Mouse (Mus musculus) layer of hippocampus, adult 9-10 months (tissue): ENCODE measurements around the gene Galnt13.
A peak's percentile ranks its signal among the peaks of the same experiment; 100 is the strongest.
"Not testable (repeated sequence)": the region's sequence is repeated elsewhere in the genome, so short reads cannot be mapped to it uniquely, and the experiment has no call there.

Experiments used
- DNase-seq: peaks from one replicate; pipeline ENCODE4 v3.0.0; 2022; ENCODE audit warnings: low spot score

Gene Galnt13

GRCm38 (mm10) chr2:54435937-54436735 is at the start of gene Galnt13:
Gene Galnt13 (plus strand): TSS chr2:54436317.
- peak; percentile 27 for DNase-seq

GRCm38 (mm10) chr2:54431060-54431459 is 5.1 kb upstream of the Galnt13 start:
- no peak for DNase-seq

GRCm38 (mm10) chr2:54435380-54435779 is 737 bp upstream of the Galnt13 start:
- no peak for DNase-seq

- DNase-seq: peak; percentile 15
Observed at GRCm38 (mm10) chr2:54436736-54437500, 801 bp downstream of the Galnt13 start.

GRCm38 (mm10) chr2:54437501-54437830 is 1.3 kb downstream of the Galnt13 start:
- DNase-seq: no peak

GRCm38 (mm10) chr2:54442734-54443500 is 6.8 kb downstream of the Galnt13 start:
- DNase-seq: no peak

- DNase-seq: no peak
Observed at GRCm38 (mm10) chr2:54483426-54483825, 47.3 kb downstream of the Galnt13 start.

GRCm38 (mm10) chr2:54522989-54523388 is 86.9 kb downstream of the Galnt13 start:
- DNase-seq: no peak

- no peak for DNase-seq
Observed at GRCm38 (mm10) chr2:54527073-54527472, 91.0 kb downstream of the Galnt13 start.

GRCm38 (mm10) chr2:54558357-54559153 is 122.4 kb downstream of the Galnt13 start:
- peak; percentile 18 for DNase-seq

GRCm38 (mm10) chr2:54565068-54565467 is 129.0 kb downstream of the Galnt13 start:
- no peak for DNase-seq

GRCm38 (mm10) chr2:54567186-54567585 is 131.1 kb downstream of the Galnt13 start:
- DNase-seq: no peak

GRCm38 (mm10) chr2:54567632-54568031 is 131.5 kb downstream of the Galnt13 start:
- no peak for DNase-seq

- not testable (repeated sequence) for DNase-seq
Observed at GRCm38 (mm10) chr2:54713817-54714216, 277.7 kb downstream of the Galnt13 start.

GRCm38 (mm10) chr2:54751232-54751631 is 315.1 kb downstream of the Galnt13 start:
- no peak for DNase-seq

- no peak for DNase-seq
Observed at GRCm38 (mm10) chr2:54759781-54760180, 323.7 kb downstream of the Galnt13 start.

- DNase-seq: no peak
Observed at GRCm38 (mm10) chr2:54778790-54779273, 342.7 kb downstream of the Galnt13 start.

- DNase-seq: no peak
Observed at GRCm38 (mm10) chr2:54813670-54814256, 377.6 kb downstream of the Galnt13 start.

- DNase-seq: no peak
Observed at GRCm38 (mm10) chr2:54841245-54841644, 405.1 kb downstream of the Galnt13 start.

GRCm38 (mm10) chr2:54906282-54907060 is 470.4 kb downstream of the Galnt13 start:
- no peak for DNase-seq
